Mouse (Mus musculus) intestine, postnatal 0 days (tissue): ENCODE results near the gene Nup54. TPM values are rescaled to one million over a fixed set of nuclear protein-coding genes. Genes with fewer than 3 reads are reported as not detected.

Experiments
- ATAC-seq: fragments of 200-750 bp; cut with Nextera tagmentation; 2 replicates; pipeline ENCODE4 v1.8.0; 2017; ENCODE audit warnings: mild to moderate bottlenecking, moderate TSS enrichment, moderate library complexity
- H3K27ac ChIP-seq: fragments of 300-500 bp; sonication (generic); 2 replicates; pipeline ENCODE4 v1.5.1; 2014; ENCODE audit warnings: mild to moderate bottlenecking, low read depth, low read length, moderate library complexity
- H3K27me3 ChIP-seq: fragments of 300-500 bp; sonication (generic); replicated peaks from 2 replicates; pipeline ENCODE4 v1.6.1; 2014; ENCODE audit warnings: low read length, mixed read lengths; ENCODE audit not compliant: control insufficient read depth, insufficient read depth
- H3K36me3 ChIP-seq: fragments of 300-500 bp; sonication (generic); 2 replicates; pipeline ENCODE4 v1.6.1; 2014; ENCODE audit warnings: mild to moderate bottlenecking, moderate library complexity; ENCODE audit not compliant: control insufficient read depth, insufficient read depth
- H3K4me1 ChIP-seq: fragments of 300-500 bp; sonication (generic); replicated peaks from 2 replicates; pipeline ENCODE4 v1.6.1; 2014; ENCODE audit warnings: antibody characterized with exemption, low read length, mixed read lengths; ENCODE audit not compliant: control insufficient read depth, insufficient read depth
- H3K4me2 ChIP-seq: fragments of 300-500 bp; sonication (generic); replicated peaks from 2 replicates; pipeline ENCODE4 v1.6.1; 2014; ENCODE audit warnings: low read depth, mild to moderate bottlenecking, moderate library complexity
- H3K4me3 ChIP-seq: fragments of 300-500 bp; sonication (generic); 2 replicates; pipeline ENCODE4 v1.5.1; 2014; ENCODE audit warnings: low read depth, low read length
- H3K9ac ChIP-seq: fragments of 300-500 bp; sonication (generic); 2 replicates; pipeline ENCODE4 v1.6.1; 2014; ENCODE audit warnings: mild to moderate bottlenecking, low read depth, low read length
- H3K9me3 ChIP-seq: fragments of 300-500 bp; sonication (generic); 2 replicates; pipeline ENCODE4 v1.6.1; 2016; ENCODE audit warnings: mixed run types; ENCODE audit not compliant: control insufficient read depth
- CTCF ChIP-seq: sonication (generic); IDR thresholded peaks from 2 replicates; pipeline ENCODE4 v1.5.1; 2016; ENCODE audit warnings: low read depth, mild to moderate bottlenecking, control low read depth, antibody characterized with exemption, moderate library complexity
- WGBS: fragments of 180-500 bp; shearing (Covaris S2); extraction: QIAGEN DNeasy Blood & Tissue Kit; methylation state at CpG from one replicate; pipeline ENCODE4 v1.1.7; 2014; 5-methylcytosine and 5-hydroxymethylcytosine counted together
- polyA plus RNA-seq: library from polyadenylated mRNA; unstranded; fragments of >200 nt; fragmentation: Nextera tagmentation; extraction: Ambion mirVana; gene quantifications from 2 replicates; pipeline ENCODE4 v1.2.1, GENCODE M21; 2015

The Nup54 gene
- polyA plus RNA-seq, 1 experiment from 2014 or later, result 16.4 TPM

DNA sequence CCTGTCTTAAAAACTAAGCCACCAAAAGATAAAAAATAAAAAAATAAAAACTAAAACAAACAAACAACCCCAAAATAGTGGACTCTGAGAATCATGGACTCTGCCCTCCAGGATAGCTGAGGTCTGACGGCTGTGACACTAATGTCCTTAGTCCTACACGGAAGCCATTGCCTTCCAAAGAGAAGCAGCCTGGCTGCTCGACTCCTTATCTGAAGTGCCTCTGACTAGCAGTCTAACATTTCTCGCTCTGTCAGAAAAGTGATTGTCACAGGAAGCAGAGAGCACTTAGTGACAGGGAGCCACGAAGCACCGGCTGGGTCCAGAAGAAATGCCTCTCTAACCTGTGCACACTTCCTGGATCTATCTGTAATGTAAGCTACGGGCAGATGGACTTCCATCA is 7.9 kb upstream of the Nup54 start:
- no peak for TF ChIP-seq CTCF
- no peak overlapping the region for H3K4me3 ChIP-seq
- H3K27me3 ChIP-seq, result no peaks in the 10 kb centered on the region
- H3K9ac ChIP-seq, result no peak overlapping the region
- peak; percentile 39; the same call in 1 of the 2 replicates for ATAC-seq
- H3K27ac ChIP-seq, result no peak overlapping the region; the same call in 1 of the 2 replicates
- H3K36me3 ChIP-seq, result peaks cover 40% of the 10 kb centered on the region
- no peaks in the 10 kb centered on the region for H3K9me3 ChIP-seq
- H3K4me2 ChIP-seq, result no peak overlapping the region
- 65% methylated on average over 7 of the region's 7 CpGs for WGBS
- no peaks in the 10 kb centered on the region for H3K4me1 ChIP-seq

DNA sequence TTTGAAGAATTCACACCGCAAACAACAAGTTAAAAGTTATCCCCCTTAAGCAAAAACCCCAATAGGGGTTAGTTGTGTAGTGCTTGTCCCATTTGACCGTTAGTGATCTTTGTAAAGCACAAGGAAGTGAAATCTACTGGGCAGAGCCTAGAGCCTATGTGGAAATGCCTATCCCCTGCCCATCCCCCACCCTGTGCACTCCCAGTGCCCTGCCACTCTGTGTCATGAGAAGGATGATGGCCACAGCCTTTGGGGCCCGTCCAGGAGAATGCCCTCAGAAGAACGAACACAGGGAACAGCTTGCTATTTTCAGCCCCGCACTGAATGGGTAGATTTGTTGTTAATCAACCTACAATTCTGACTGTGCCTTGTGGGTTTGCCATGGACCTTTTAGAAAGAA is 6.5 kb upstream of the Nup54 start:
- Histone ChIP-seq H3K36me3 (peaks cover 26% of the 10 kb centered on the region), H3K9ac (no peak overlapping the region), H3K4me2 (no peak overlapping the region), H3K4me3 (no peak overlapping the region), H3K27me3 (no peaks in the 10 kb centered on the region), H3K4me1 (no peaks in the 10 kb centered on the region), H3K27ac (no peak overlapping the region), H3K9me3 (no peaks in the 10 kb centered on the region)
- 67% methylated on average over 5 of the region's 5 CpGs for WGBS
- no peak for ATAC-seq
- no peak for TF ChIP-seq CTCF

DNA sequence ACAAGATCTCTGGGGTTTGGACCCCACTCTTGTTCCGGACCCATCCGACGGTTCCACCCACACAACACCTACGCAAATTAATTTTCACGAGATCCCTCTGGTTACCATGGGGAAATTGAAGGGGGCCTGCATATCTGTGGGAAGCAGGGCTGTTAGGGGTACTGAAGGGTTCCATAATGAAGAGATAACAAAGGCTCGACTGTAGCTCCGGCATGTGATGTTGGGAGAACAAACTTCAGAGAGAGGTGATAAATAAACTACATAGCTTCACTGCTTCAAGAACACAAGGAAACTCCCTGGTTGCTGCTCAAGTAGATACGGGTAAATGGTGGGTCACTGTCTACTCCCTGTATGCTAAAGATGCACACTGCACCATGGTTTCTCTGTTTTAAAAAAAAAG is 3.5 kb upstream of the Nup54 start:
- 82% methylated on average over 8 of the region's 8 CpGs for WGBS

DNA sequence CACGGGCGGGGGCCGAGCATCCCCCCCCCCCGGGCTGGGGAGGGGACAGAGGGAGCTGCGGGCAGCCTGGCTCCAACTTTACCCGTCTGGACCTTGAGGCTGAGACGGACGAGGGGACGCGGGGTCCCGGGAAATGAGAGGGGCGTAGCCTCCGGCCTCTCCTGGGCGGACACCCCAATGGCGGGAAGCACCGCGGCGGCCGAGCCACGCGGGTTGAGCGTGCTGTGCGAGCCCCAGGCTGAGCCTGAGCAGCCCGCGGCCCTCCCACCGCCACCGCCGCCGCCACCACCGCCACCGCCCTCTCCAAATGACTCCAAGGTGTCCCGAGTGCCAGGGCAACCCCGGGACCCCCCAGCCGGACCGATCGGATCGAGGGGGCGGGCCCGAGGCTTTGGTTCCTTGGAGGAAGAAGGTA is 441 bp downstream of the Nup54 start:
- WGBS, result 1% methylated on average over 28 of the region's 39 CpGs
- H3K27ac ChIP-seq, result peak overlapping the region; percentile 79
- peak; percentile 76 for ATAC-seq
- no peaks in the 10 kb centered on the region for H3K9me3 ChIP-seq
- TF ChIP-seq CTCF, result no peak
- H3K36me3 ChIP-seq, result no peaks in the 10 kb centered on the region
- peak overlapping the region; percentile 89 for H3K9ac ChIP-seq
- H3K4me2 ChIP-seq, result peak overlapping the region; percentile 87
- no peaks in the 10 kb centered on the region for H3K4me1 ChIP-seq
- peak overlapping the region; percentile 99 for H3K4me3 ChIP-seq
- no peaks in the 10 kb centered on the region for H3K27me3 ChIP-seq

More for the DNA sequence above, 3.5 kb upstream of the Nup54 start:
- H3K4me3 ChIP-seq, result no peak overlapping the region
- H3K9ac ChIP-seq, result no peak overlapping the region
- H3K36me3 ChIP-seq, result peaks cover 1% of the 10 kb centered on the region; the same call in 1 of the 2 replicates
- TF ChIP-seq CTCF, result no peak
- no peaks in the 10 kb centered on the region for H3K4me1 ChIP-seq
- no peaks in the 10 kb centered on the region for H3K9me3 ChIP-seq
- no peak overlapping the region for H3K4me2 ChIP-seq
- no peaks in the 10 kb centered on the region for H3K27me3 ChIP-seq
- no peak overlapping the region for H3K27ac ChIP-seq
- ATAC-seq, result no peak

DNA sequence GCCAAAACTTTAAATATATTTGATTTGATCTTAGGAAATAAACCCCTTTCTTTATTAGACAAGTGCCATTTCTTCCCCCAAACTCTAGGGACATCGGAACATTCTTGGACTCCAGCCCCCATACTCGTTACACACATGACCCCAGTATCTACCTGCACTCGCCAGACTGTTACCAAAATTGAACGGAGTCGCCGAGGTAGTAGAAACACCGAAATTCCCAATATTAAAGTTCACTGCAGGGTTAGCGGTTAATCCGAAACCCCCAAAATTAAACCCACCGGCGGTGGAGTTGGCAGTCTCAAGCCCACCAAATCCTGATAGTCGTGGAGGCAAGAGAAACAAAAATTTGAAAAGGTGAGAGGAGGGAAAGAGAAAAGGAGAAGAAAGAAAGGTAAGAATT is 949 bp downstream of the Nup54 start:
- Histone ChIP-seq H3K9me3 (no peaks in the 10 kb centered on the region), H3K4me2 (peak overlapping the region; percentile 87), H3K27ac (no peak overlapping the region), H3K9ac (peak overlapping the region; percentile 89), H3K4me1 (no peaks in the 10 kb centered on the region), H3K27me3 (no peaks in the 10 kb centered on the region), H3K36me3 (peaks cover 5% of the 10 kb centered on the region), H3K4me3 (peak overlapping the region; percentile 99)
- under 1% methylated on average over 12 of the region's 12 CpGs for WGBS
- TF ChIP-seq CTCF, result no peak
- no peak for ATAC-seq

DNA sequence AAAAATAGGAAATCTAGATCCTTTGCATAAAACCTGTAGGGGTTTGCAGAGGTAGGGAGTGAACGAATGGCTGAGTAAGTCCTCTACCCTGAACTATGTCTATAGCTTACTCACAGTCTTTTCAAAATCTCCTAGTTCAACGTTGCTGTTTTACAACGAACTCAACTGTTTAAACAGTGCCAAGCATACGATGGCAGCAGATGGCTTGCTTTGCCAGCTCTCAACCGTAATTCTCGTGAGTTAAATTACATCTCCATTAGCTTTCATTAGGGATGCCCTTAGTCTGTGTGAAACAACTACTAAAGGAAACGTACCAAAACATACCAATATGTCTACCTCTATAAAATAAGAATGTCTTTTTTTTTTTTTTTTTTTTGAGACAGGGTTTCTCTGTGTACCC is 3.4 kb downstream of the Nup54 start:
- no peak for TF ChIP-seq CTCF
- 75% methylated on average over 7 of the region's 7 CpGs for WGBS
- Histone ChIP-seq H3K27ac (no peak overlapping the region), H3K9ac (no peak overlapping the region), H3K9me3 (no peaks in the 10 kb centered on the region), H3K36me3 (peaks cover 28% of the 10 kb centered on the region), H3K27me3 (no peaks in the 10 kb centered on the region), H3K4me2 (no peak overlapping the region), H3K4me1 (no peaks in the 10 kb centered on the region), H3K4me3 (no peak overlapping the region)
- no peak for ATAC-seq

DNA sequence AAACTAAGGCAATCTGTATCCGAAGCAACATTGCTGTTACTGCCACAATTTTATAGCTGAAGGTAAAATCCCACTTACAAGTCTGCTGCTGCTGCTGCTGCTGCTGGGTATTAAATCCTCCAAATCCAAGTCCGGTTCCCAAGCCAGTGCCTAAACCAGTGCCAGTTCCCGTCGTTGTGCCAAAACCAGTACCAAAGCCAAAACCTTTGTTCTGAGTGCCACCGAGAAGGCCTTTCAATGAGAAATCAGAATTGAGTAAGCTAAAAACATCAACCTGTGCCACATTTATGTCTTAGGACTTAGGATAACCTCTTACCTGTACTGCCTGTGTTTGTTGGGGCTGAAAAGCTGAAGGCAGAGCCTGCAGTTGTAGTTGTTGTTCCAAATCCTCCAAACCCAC is 4.3 kb downstream of the Nup54 start:
- ATAC-seq, result no peak

More for the DNA sequence above, 4.3 kb downstream of the Nup54 start:
- TF ChIP-seq CTCF, result no peak
- Histone ChIP-seq H3K27ac (no peak overlapping the region), H3K4me2 (no peak overlapping the region), H3K27me3 (no peaks in the 10 kb centered on the region), H3K36me3 (peaks cover 28% of the 10 kb centered on the region), H3K4me1 (no peaks in the 10 kb centered on the region), H3K9me3 (no peaks in the 10 kb centered on the region), H3K4me3 (no peak overlapping the region), H3K9ac (no peak overlapping the region)
- 82% methylated on average over 5 of the region's 5 CpGs for WGBS
